Mouse (Mus musculus) cerebellum, postnatal 4 days (tissue): ENCODE measurements around the gene Gmpr.
"Not testable (repeated sequence)": the region's sequence is repeated elsewhere in the genome, so short reads cannot be mapped to it uniquely, and the experiment has no call there.

Experiments used
- DNase-seq, 2 experiments: peaks; one replicate each; pipeline ENCODE4 v3.0.0; 2022; ENCODE audit warnings: low spot score in 2 of 2, mixed read lengths in 1 of 2

Gene Gmpr

GRCm38 (mm10) chr13:45507274-45508229 is at the start of gene Gmpr:
Gmpr (plus strand) TSS chr13:45507444.
- DNase-seq, result peak; percentile 48 to 61

- DNase-seq, result no peak
Measured at GRCm38 (mm10) chr13:45457459-45457858, 49.8 kb upstream of the Gmpr start.

DNA sequence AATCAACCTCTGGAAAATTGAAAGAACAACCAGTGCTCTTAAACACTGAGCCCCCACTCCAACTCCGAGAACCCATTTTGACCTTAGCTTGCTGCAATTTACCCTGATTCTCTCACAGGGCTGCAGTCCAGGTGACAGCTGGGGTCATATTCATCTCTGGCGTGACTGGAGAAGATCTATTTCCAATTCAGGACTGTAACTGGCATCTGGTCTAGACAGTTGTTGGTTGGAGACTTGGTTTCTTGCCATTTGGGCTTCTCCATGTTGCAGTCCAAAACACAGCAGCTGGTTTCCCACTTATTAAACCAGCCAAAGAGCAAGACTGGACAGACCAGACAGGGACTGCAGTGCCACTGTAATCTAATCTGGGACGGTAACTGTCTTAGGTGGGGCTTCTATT is 47.1 kb upstream of the Gmpr start:
- no peak for DNase-seq

DNA sequence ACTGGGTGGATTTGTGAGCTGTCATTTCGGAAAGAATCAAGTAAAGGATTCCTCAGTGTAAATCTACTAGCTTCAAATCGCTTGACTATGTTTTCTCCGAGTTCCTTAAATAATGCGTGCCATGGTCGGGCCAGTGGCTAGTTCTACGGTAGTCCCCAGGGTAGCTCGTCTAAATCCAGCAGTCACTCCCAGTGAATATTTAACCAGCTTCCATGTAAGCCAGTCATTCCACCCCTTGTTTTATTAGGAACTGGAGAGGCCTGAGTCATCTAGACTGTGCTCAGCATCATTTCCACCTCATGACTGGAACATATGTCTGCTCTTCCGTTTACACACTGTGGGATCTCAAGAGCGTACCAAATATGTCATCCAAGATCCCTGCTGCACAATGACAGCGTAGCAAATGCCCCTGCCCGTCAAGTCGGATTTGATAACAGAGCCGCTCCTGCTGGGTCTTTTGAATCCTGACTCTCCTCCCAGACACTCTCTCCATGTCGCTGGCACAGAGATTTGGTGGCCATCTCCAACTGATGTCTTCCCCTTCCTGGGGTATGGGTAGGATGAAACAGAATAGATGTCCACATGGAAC is 45.8 kb upstream of the Gmpr start:
- no peak for DNase-seq

GRCm38 (mm10) chr13:45465616-45466015 is 41.6 kb upstream of the Gmpr start:
- peak in 1 of 2 experiments; percentile 27 for DNase-seq

DNA sequence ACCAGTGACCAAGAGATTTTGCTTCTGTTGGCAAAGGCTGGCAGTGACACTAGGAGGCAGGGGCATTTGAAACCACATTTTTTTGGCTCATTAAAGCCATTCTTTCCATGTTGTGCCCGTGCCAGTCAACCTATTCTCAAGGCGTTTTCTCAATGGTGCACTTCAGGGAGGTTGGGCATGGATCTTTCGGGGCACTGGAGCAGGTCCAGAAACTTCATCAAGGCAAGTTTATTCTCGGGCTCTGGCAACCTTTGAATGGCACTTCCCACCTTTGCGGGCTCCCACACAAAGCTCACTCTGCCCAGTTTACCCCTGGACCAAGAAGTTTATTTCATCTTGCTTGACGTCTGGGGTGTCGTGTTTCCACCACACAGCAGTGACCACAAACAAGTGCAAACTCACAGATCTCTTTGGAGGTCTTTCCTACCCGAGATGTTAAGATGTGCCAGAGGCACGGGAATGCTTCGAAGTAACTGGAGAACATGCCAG is 41.2 kb upstream of the Gmpr start:
- peak in 1 of 2 experiments; percentile 35 for DNase-seq

DNA sequence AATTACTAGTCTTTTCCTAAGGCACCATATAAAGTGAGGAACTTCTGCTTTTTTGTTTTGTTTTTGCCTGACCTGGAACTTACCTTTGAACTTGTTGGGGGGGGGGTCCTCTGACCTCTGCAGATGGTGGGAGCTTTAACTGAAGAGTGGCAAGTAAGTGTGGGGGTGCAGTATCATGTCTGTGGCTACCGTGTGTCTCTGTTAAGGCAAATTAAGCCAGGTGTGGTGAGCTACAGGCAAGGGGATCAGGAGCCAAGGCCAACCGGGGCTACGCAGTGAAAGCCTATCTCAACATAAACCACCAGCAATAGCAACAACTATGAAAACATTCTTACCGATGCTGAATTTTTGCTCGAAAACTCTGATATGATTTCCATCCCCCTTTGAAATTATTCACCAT is 38.5 kb upstream of the Gmpr start:
- no peak for DNase-seq

DNA sequence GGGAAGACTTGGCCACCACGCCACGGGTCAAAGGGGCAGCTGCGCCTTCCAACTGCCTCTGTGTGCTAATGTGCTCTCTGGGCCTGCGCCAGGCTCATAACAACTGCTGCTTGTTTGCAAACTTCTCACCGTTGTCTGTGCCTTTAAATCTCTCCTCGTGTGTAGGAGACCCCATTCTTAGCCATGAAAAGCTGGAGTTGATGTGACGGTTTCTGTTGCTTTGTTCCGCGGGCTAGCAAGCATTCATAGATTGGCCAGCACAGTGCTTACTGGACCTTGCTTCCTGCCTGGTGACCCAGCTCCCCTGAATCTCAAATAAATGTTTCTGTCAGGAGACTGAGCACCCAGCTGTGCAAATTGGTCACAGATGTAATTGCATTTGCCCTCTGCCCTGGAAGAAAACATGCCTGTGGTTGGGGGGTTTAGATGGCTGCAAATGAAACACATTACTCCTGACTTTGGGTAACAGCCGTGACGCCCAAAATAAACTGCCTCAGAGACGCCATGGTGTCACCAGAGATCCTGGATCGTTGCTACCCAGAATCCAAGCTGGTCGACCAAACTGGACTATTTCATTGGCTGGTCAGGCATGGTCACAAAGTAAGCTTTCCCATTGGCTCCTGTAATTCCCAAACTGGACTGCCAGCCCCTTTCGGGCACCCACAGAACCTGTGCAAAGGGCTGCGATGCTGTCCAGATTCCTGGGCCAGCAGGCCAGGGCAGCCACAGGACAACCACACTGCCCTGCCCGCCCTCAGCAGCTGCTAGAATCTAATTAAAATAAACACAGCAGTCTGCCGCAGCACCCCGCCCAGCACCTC is 37.6 kb upstream of the Gmpr start:
- DNase-seq, result peak in 1 of 2 experiments; percentile 45

GRCm38 (mm10) chr13:45473311-45473710 is 33.9 kb upstream of the Gmpr start:
- no peak for DNase-seq

GRCm38 (mm10) chr13:45475297-45475696 is 31.9 kb upstream of the Gmpr start:
- no peak for DNase-seq

- peak; percentile 59 to 82 for DNase-seq
Measured at GRCm38 (mm10) chr13:45477183-45477582, 30.1 kb upstream of the Gmpr start.

DNA sequence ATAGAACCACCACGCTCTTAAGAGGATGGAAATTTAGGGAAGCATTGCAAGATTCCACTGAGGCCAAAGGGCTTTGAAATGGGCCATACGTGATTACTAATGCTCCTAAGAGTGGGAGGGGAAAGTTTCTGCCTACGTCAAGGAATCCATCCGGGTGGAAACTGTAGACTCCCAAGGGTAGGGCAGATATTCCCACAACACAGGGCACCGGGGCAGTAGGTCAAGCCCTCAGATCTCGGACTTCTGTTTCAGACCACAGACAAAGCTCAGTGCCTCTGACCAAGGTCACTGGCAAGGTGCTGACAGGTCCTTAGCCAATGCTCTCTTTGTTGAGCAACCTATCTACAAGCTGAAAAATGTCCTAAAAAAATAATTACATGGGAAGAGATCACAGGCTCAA is 27.3 kb upstream of the Gmpr start:
- no peak for DNase-seq

DNA sequence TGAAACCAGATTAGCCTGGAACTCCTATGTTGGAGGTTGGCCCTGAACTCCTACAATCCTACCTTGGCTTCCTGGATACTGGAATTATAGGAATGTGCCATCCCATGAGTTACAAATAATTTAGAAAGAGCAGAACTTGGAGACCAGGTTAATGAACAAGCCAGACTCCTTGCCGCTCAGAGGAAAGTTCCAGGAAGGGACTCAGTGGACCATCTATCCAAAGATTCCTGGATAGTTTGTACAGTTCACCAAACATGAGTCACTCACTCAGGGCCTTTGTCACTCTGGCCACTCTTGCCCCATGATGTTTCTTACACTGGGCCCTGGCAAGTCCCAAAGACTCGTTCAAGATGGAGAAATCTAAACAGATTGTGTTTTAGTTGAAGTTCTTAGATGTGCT is 24.0 kb upstream of the Gmpr start:
- no peak for DNase-seq

GRCm38 (mm10) chr13:45483949-45484348 is 23.3 kb upstream of the Gmpr start:
- DNase-seq, result not testable (repeated sequence)

DNA sequence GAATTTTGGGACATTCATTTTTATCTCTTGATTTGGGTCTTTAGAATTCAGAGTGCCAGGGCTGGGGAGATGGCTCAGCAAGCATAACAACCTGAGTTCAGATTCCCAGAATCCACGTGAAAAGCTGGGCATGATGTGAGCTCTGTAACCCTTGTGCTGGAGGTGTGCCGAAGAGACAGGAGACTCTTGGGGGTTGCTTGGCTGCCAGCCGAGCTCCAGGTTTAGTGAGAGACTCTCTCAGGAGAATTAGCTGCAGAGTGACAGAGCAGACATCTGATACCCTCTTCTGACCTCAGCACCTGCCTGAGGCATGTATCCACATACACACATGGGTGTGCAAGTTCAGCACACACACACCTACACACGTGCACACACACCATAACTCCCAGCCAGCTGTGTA is 21.6 kb upstream of the Gmpr start:
- no peak for DNase-seq

GRCm38 (mm10) chr13:45486598-45486997 is 20.6 kb upstream of the Gmpr start:
- peak in 1 of 2 experiments; percentile 25 for DNase-seq

DNA sequence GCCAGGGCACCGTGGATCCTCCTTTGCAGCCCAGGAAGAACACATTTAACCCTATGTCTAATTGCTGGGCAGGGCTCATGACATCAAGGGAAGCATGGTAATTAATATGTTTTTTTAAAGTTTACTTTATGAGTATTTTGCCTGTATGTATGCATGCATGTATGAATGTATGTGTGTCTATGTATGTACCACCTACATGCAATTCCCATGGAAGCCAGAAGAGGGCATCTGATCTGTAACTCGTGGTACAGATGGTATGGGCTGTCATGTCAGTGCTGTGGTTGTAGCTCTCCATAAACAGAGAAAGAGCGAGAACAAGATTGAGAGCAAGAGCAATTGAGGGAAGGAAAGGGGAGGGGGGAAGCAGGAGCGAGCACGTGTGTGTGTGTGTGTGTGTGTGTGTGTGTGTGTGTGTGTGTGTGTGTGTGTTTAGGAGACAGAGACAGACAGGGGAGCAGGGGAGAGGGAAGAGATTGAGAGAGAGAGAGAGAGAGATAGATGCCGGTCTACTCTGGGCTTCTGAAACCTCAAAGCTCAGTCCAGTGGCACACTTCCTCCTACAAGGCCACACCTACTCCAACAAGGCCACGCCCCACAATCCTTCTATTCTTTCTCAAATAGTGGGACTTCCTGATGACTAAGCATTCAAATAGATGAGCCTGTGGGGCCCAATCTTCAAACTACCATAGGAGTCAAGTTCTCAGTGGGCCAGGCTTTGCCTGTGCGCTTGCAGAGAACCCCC is 15.1 kb upstream of the Gmpr start:
- DNase-seq, result no peak

GRCm38 (mm10) chr13:45493846-45494245 is 13.4 kb upstream of the Gmpr start:
- DNase-seq, result no peak

GRCm38 (mm10) chr13:45498623-45499022 is 8.6 kb upstream of the Gmpr start:
- no peak for DNase-seq

GRCm38 (mm10) chr13:45499391-45499790 is 7.9 kb upstream of the Gmpr start:
- no peak for DNase-seq

- no peak for DNase-seq
Measured at GRCm38 (mm10) chr13:45499906-45500305, 7.3 kb upstream of the Gmpr start.
